Mouse (Mus musculus): Measurements from ENCODE around the gene Dnajb14.
"Not testable (repeated sequence)": the region's sequence is repeated elsewhere in the genome, so short reads cannot be mapped to it uniquely, and the experiment has no call there.

Gene Dnajb14

GRCm38 (mm10) chr3:137867437-137868093 lies at the start of gene Dnajb14:
Gene Dnajb14, plus strand, starts transcription at chr3:137867675.
- no peak for DNase-seq (ENCODE audit: low read depth, low spot score)

- DNase-seq (ENCODE audit: low read depth, low spot score): no peak
These were observed 48.8 kb upstream of the Dnajb14 start for GRCm38 (mm10) chr3:137818713-137819112.

DNA sequence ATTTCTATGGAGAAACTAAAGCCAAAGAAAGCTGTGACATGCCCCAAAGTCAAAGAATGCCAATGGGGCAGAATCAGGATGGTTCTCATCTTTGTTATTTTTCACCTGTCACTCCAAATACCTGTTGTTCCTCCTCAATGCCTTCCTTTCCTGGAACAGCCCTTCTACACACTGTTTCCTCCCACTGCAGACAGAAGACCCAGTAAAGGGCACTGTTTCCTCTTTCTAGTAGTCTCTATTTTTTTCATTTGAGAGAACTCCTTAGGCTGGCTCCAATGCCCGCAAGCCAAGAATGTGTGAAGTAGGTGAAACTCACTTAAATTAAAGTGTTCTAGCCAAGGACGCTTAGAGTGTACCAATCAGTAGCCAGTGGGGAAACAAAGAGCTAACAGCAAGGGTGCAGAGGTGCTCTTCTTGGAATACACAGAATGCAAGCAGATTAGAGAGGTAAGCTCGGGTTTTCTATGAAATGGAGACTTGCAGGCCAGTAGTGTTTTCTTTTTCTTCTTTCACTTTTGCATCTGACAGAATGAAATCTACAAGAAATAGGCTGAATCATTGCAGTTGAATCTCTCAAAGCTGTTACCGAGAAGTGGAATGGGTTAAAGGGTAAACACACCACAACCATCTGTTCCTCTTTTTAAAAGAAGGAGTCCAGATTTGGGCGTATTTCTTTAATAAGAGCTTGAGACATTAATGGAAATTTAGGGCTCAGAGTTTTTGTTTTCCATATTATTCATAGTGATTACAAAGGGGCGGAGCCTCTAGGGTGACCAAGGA lies 46.6 kb upstream of the Dnajb14 start:
- no peak for DNase-seq (ENCODE audit: low read depth, low spot score)

GRCm38 (mm10) chr3:137823317-137823716 lies 44.2 kb upstream of the Dnajb14 start:
- DNase-seq (ENCODE audit: low read depth, low spot score): no peak

GRCm38 (mm10) chr3:137827678-137828077 lies 39.8 kb upstream of the Dnajb14 start:
- DNase-seq (ENCODE audit: low read depth, low spot score): no peak

DNA sequence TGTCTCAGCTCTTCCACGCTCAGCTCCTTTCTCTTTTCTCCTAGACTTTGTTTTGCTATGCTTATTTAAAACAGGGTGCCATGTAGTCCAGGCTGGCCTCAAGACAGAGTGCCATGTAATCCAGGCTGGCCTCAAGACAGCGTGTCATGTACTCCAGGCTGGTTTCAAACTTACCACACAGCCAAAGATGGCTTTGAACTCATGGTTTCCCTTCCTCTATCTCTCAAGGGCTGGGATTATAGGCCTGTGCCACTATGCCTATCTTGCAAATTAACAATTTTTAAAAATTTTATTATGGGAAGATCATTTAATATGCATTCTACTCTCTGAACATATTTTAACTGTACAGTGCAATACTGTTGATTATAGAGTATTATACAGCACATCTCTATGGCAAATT lies 36.3 kb upstream of the Dnajb14 start:
- no peak for DNase-seq (ENCODE audit: low read depth, low spot score)

GRCm38 (mm10) chr3:137833128-137833527 lies 34.3 kb upstream of the Dnajb14 start:
- no peak for DNase-seq (ENCODE audit: low read depth, low spot score)

DNA sequence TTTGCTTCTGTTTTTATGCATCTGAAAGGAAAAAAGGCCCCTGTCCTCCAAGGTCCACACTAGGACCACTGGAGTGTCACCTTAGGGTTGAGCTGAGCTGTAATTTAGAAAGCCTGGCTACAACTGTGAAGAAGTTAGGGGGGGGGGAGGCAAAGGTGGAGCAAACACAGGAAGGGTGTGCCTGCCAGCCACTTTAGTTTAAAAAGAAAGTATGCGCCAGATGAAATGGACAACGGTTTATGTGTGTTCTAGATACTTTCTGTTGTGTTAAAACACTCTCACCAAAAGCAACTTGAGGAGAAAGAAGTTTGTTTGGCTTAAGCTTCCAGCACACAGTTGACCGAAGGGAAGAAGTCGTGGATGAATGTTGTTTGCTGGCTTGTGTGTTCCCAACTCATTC lies 33.8 kb upstream of the Dnajb14 start:
- no peak for DNase-seq (ENCODE audit: low read depth, low spot score)

GRCm38 (mm10) chr3:137836543-137836942 lies 30.9 kb upstream of the Dnajb14 start:
- no peak for DNase-seq (ENCODE audit: low read depth, low spot score)

GRCm38 (mm10) chr3:137838160-137838559 lies 29.3 kb upstream of the Dnajb14 start:
- no peak for DNase-seq (ENCODE audit: low read depth, low spot score)

- DNase-seq (ENCODE audit: low read depth, low spot score): no peak
These were observed 24.5 kb upstream of the Dnajb14 start for GRCm38 (mm10) chr3:137842944-137843343.

GRCm38 (mm10) chr3:137844263-137844662 lies 23.2 kb upstream of the Dnajb14 start:
- DNase-seq (ENCODE audit: low read depth, low spot score): no peak

GRCm38 (mm10) chr3:137846552-137846951 lies 20.9 kb upstream of the Dnajb14 start:
- DNase-seq (ENCODE audit: low read depth, low spot score): no peak

- DNase-seq (ENCODE audit: low read depth, low spot score): no peak
These were observed 19.1 kb upstream of the Dnajb14 start for GRCm38 (mm10) chr3:137848354-137848753.

DNA sequence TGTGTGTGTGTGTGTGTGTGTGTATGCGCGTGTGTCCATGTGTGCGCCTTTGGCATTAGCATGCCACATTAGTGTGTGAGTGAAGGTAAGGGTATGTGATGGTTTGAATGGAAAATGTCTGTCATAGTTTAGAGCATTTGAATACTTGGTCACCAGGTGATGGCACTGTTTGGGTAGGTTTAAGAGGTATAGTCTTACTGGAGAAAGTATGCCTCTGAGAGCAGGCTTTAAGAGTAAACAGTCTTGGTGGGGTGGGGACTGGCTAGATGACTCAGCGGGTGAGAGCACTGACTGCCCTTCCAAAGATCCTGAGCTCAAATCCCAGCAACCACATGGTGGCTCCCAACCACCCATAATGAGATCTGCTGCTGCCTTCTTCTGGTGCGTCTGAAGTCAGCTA lies 17.8 kb upstream of the Dnajb14 start:
- no peak for DNase-seq (ENCODE audit: low read depth, low spot score)

- DNase-seq (ENCODE audit: low read depth, low spot score): no peak
These were observed 16.3 kb upstream of the Dnajb14 start for GRCm38 (mm10) chr3:137851196-137851595.

- DNase-seq (ENCODE audit: low read depth, low spot score): not testable (repeated sequence)
These were observed 14.5 kb upstream of the Dnajb14 start for GRCm38 (mm10) chr3:137853011-137853410.

DNA sequence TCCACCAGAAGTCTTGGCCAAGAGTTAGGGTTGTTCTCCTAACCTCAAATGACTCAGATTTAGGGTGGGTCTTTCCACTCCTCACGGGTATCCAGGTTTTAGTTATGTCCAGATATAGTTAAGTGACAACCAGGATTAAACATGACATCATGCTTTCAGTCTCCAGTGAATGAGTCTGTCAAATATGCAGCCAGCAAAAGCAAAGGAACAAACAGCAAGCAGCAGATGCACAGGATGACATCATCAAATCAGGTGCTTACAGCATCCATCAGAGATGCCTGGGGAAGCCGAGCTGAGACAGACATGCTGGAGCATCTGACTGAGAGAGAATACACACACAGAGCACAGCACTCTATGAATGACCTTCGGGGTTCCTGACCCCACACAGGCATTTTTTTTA lies 12.1 kb upstream of the Dnajb14 start:
- DNase-seq (ENCODE audit: low read depth, low spot score): no peak

DNA sequence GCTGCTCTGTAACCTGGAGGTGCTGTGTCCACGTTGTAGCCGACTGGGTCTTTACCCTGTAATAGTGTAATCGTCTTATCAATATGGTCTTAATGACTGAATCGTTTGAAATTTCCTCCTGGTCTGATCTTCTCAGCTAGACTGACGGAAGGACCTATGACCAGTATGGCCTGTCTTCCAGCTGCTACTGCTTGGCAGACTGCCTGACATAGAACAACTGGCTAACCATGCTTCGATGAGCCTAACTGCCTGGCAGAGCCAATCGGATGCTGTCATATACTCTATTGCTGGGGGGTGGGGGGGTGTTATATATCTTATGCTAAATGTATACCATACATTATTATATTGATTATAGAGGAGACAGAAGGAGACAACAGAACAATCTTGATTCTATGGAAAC lies 11.4 kb upstream of the Dnajb14 start:
- no peak for DNase-seq (ENCODE audit: low read depth, low spot score)

DNA sequence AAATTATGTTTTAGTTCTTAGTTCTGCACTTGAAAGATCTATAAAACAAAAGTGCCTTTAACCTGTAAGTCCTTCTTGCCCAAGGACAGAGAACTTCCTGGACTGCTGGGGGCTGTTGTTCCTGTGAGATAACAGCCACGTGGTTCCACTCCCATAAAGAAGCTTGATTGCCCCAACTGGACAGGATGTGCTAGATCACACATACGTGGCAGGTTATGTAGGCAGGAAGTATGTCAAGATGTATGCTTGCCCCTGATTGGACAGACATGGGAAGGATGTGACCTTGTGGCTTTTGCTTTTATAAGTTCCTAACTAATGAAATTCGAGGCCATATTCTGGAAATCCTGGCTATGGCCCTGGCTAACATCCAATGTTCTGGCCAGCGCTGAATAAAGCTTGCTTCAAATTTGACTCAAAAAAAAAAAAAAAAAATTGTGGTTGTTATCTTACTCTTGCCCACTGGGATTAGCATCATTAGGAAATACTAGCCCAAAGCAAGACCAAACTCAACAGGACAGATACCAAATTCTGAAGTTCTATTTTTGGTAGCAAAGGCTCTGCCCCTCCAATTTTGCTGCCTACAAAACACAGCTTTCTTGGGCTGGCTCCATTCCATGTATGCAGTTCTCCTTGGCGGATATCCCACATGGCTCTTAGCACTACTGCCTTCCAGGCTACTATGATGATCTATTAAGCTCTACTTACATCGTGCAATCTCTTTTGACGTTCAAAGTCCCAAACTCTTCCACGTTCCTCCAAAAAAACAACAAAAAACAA lies 6.9 kb upstream of the Dnajb14 start:
- DNase-seq (ENCODE audit: low read depth, low spot score): no peak

- DNase-seq (ENCODE audit: low read depth, low spot score): no peak
These were observed 6.0 kb upstream of the Dnajb14 start for GRCm38 (mm10) chr3:137861436-137861835.

DNA sequence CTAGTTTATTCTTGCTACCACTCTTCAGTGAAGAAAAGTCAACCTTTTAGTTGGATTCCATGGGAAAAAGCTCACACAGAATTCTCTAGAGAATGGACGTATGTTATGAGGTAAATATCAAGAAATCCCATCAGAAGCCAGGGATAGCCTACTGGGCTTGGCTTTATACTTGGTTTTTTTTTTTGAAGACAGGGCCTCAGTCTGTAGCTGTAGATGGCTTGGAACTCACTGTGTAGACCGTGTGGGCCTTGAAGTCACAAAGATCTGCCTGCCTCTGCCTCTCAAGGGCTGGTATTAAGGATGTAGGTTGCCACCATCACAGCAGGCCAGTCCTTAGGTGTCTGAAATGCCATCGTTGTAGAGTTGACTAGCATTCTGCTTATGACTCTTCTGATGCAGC lies 4.9 kb upstream of the Dnajb14 start:
- DNase-seq (ENCODE audit: low read depth, low spot score): no peak
